8 mouse cellular contexts compared by ENCODE assay signal in genomic region chr2:25055068-25055405, GRCm38 (mm10). TPM values are rescaled to one million over a fixed set of nuclear protein-coding genes. Genes with fewer than 3 reads are reported as not detected.
A peak's percentile ranks its signal among the peaks of the same experiment; 100 is the strongest.
DNase-seq lines count a peak whose midpoint lies in the region; ATAC-seq and TF ChIP-seq lines count a peak whose summit lies in the region.

No protein-coding gene starts in this region.

- no peak for DNase-seq in lung, adult 2 months
- no peak for DNase-seq in lung, postnatal 25 days (ENCODE audit: low spot score)
- no peak for DNase-seq in urinary bladder, postnatal 4 days (ENCODE audit: low spot score in 2 of 2)

- H3K27ac ChIP-seq in brown adipose tissue, adult 24 weeks (replicated peaks; ENCODE audit: low read depth, low read length): no peak overlapping the region
- peak overlapping the region; percentile 76 for H3K27ac ChIP-seq in forebrain, embryonic 16.5 days (ENCODE audit: low read length)
- H3K27ac ChIP-seq in kidney, embryonic 15.5 days: no peak overlapping the region
- H3K27ac ChIP-seq in limb, embryonic 12.5 days: no peak overlapping the region
- no peak overlapping the region for H3K27ac ChIP-seq in neural tube, embryonic 14.5 days (ENCODE audit: low read depth, low read length)

- 52% methylated on average over 2 of the region's 2 CpGs for WGBS in lung, adult 2 months
- WGBS in forebrain, embryonic 16.5 days: 19% methylated on average over 2 of the region's 2 CpGs
- WGBS in kidney, embryonic 15.5 days: 69% methylated on average over 2 of the region's 2 CpGs
- 44% methylated on average over 2 of the region's 2 CpGs for WGBS in limb, embryonic 12.5 days
- 33% methylated on average over 2 of the region's 2 CpGs for WGBS in neural tube, embryonic 14.5 days

- peak overlapping the region; percentile 64 for H3K4me3 ChIP-seq in lung, adult 2 months (replicated peaks; ENCODE audit: extremely low read depth, low read depth, low read length)
- peak overlapping the region; percentile 80 for H3K4me3 ChIP-seq in brown adipose tissue, adult 24 weeks (ENCODE audit: insufficient read depth, low read depth, low read length)
- peak overlapping the region; percentile 79 for H3K4me3 ChIP-seq in forebrain, embryonic 16.5 days (replicated peaks; ENCODE audit: low read length)
- H3K4me3 ChIP-seq in kidney, embryonic 15.5 days (replicated peaks): peak overlapping the region; percentile 79
- peak overlapping the region; percentile 87 for H3K4me3 ChIP-seq in limb, embryonic 12.5 days (replicated peaks)
- peak overlapping the region; percentile 95 for H3K4me3 ChIP-seq in neural tube, embryonic 14.5 days (ENCODE audit: low read depth, low read length)

- peak overlapping the region; percentile 93 for H3K4me2 ChIP-seq in forebrain, embryonic 16.5 days (ENCODE audit: low read length)
- H3K4me2 ChIP-seq in kidney, embryonic 15.5 days: peak overlapping the region; percentile 82
- peak overlapping the region; percentile 86 for H3K4me2 ChIP-seq in limb, embryonic 12.5 days
- peak overlapping the region; percentile 90 for H3K4me2 ChIP-seq in neural tube, embryonic 14.5 days (ENCODE audit: low read depth, low read length)

- H3K36me3 ChIP-seq in forebrain, embryonic 16.5 days (ENCODE audit: control insufficient read depth, insufficient read depth): peaks cover 5% of the 10 kb centered on the region
- peaks cover 33% of the 10 kb centered on the region for H3K36me3 ChIP-seq in kidney, embryonic 15.5 days
- H3K36me3 ChIP-seq in limb, embryonic 12.5 days: peaks cover 40% of the 10 kb centered on the region
- peaks cover 10% of the 10 kb centered on the region for H3K36me3 ChIP-seq in neural tube, embryonic 14.5 days (ENCODE audit: control insufficient read depth, insufficient read depth, low read length)

- peaks cover 6% of the 10 kb centered on the region for H3K4me1 ChIP-seq in lung, adult 2 months (ENCODE audit: control insufficient read depth, insufficient read depth, low read length)
- H3K4me1 ChIP-seq in brown adipose tissue, adult 24 weeks (ENCODE audit: control insufficient read depth, insufficient read depth, insufficient read length, low read length): peaks cover 5% of the 10 kb centered on the region
- H3K4me1 ChIP-seq in forebrain, embryonic 16.5 days (replicated peaks; ENCODE audit: control insufficient read depth, insufficient read depth, low read length): peaks cover 17% of the 10 kb centered on the region
- H3K4me1 ChIP-seq in kidney, embryonic 15.5 days: peaks cover 18% of the 10 kb centered on the region
- H3K4me1 ChIP-seq in limb, embryonic 12.5 days (replicated peaks): peaks cover 11% of the 10 kb centered on the region
- peaks cover 16% of the 10 kb centered on the region for H3K4me1 ChIP-seq in neural tube, embryonic 14.5 days (ENCODE audit: control insufficient read depth, insufficient read depth, low read length)

- no peaks in the 10 kb centered on the region for H3K9me3 ChIP-seq in forebrain, embryonic 16.5 days (ENCODE audit: control insufficient read depth, low read length)
- no peaks in the 10 kb centered on the region for H3K9me3 ChIP-seq in kidney, embryonic 15.5 days (replicated peaks)
- no peaks in the 10 kb centered on the region for H3K9me3 ChIP-seq in limb, embryonic 12.5 days
- H3K9me3 ChIP-seq in neural tube, embryonic 14.5 days (ENCODE audit: control insufficient read depth, low read length): no peaks in the 10 kb centered on the region

- no peak for TF ChIP-seq CTCF in lung, adult 2 months (IDR thresholded peaks at IDR 0.05; ENCODE audit: insufficient read depth, low read length)

- peak; percentile 68 for ATAC-seq in forebrain, embryonic 16.5 days
- ATAC-seq in kidney, embryonic 15.5 days (replicated peaks; ENCODE audit: low FRiP score): peak; percentile 27
- ATAC-seq in limb, embryonic 12.5 days (ENCODE audit: insufficient number of reproducible peaks, insufficient read depth, low FRiP score, low TSS enrichment, low read depth): peak; percentile 12; the same call in 1 of the 2 replicates
- ATAC-seq in neural tube, embryonic 14.5 days (ENCODE audit: low read depth): peak; percentile 39

- H3K9ac ChIP-seq in forebrain, embryonic 16.5 days (replicated peaks; ENCODE audit: low read depth, low read length): peak overlapping the region; percentile 82
- peak overlapping the region; percentile 78 for H3K9ac ChIP-seq in kidney, embryonic 15.5 days
- peak overlapping the region; percentile 77 for H3K9ac ChIP-seq in limb, embryonic 12.5 days (replicated peaks)
- peak overlapping the region; percentile 71 for H3K9ac ChIP-seq in neural tube, embryonic 14.5 days (replicated peaks; ENCODE audit: low read depth, low read length)

- H3K27me3 ChIP-seq in forebrain, embryonic 16.5 days (replicated peaks; ENCODE audit: control insufficient read depth, insufficient read depth, low read length): no peaks in the 10 kb centered on the region
- H3K27me3 ChIP-seq in kidney, embryonic 15.5 days: no peaks in the 10 kb centered on the region
- no peaks in the 10 kb centered on the region for H3K27me3 ChIP-seq in limb, embryonic 12.5 days
- H3K27me3 ChIP-seq in neural tube, embryonic 14.5 days (ENCODE audit: control insufficient read depth, insufficient read depth, low read length): no peaks in the 10 kb centered on the region

- no peak for TF ChIP-seq POLR2A in lung, adult 2 months (IDR thresholded peaks at IDR 0.05; ENCODE audit: borderline replicate concordance, extremely low read depth, low read depth, low read length)

RNA-seq across cellular contexts. Expression of gene Nsmf, which starts 0.9 kb away (rescaled TPM):
- polyA plus RNA-seq in lung, adult 2 months (2012; rRNA removed): 124 and 135 TPM in 2 replicates
- 10.6 and 15.1 TPM in 2 replicates for polyA plus RNA-seq in brown adipose tissue, adult 24 weeks (2012; ENCODE audit: insufficient read depth, insufficient read length, missing spikeins)
- 186 and 223 TPM in 2 replicates for polyA plus RNA-seq in forebrain, embryonic 16.5 days (2015; fragmentation: Nextera tagmentation; extraction: Ambion mirVana)
- 76.5 and 91.4 TPM in 2 replicates for polyA plus RNA-seq in kidney, embryonic 15.5 days (2015; fragmentation: Nextera tagmentation; extraction: Ambion mirVana)
- polyA plus RNA-seq in limb, embryonic 12.5 days (2016; fragmentation: Nextera tagmentation; extraction: Ambion mirVana): 77.8 and 90.6 TPM in 2 replicates
- polyA plus RNA-seq in neural tube, embryonic 14.5 days (2014; fragmentation: Nextera tagmentation; extraction: Ambion mirVana): 137 and 143 TPM in 2 replicates

RNA-seq across cellular contexts. Expression of gene Entpd8, which starts 25.1 kb away (rescaled TPM):
- 2.0 and 2.6 TPM in 2 replicates for polyA plus RNA-seq in lung, adult 2 months (2012; rRNA removed)
- not detected in 2 replicates for polyA plus RNA-seq in brown adipose tissue, adult 24 weeks (2012; ENCODE audit: insufficient read depth, insufficient read length, missing spikeins)
- polyA plus RNA-seq in forebrain, embryonic 16.5 days (2015; fragmentation: Nextera tagmentation; extraction: Ambion mirVana): not detected in 2 replicates
- polyA plus RNA-seq in kidney, embryonic 15.5 days (2015; fragmentation: Nextera tagmentation; extraction: Ambion mirVana): 5.0 and 5.3 TPM in 2 replicates
- polyA plus RNA-seq in limb, embryonic 12.5 days (2016; fragmentation: Nextera tagmentation; extraction: Ambion mirVana): not detected in 2 replicates
- polyA plus RNA-seq in neural tube, embryonic 14.5 days (2014; fragmentation: Nextera tagmentation; extraction: Ambion mirVana): 0.27 TPM in 1 of 2 replicates, not detected in the other

RNA-seq across cellular contexts. Expression of gene Noxa1, which starts 39.9 kb away (rescaled TPM):
- polyA plus RNA-seq in lung, adult 2 months (2012; rRNA removed): 2.1 and 2.4 TPM in 2 replicates
- polyA plus RNA-seq in brown adipose tissue, adult 24 weeks (2012; ENCODE audit: insufficient read depth, insufficient read length, missing spikeins): not detected in 2 replicates
- not detected in 2 replicates for polyA plus RNA-seq in forebrain, embryonic 16.5 days (2015; fragmentation: Nextera tagmentation; extraction: Ambion mirVana)
- polyA plus RNA-seq in kidney, embryonic 15.5 days (2015; fragmentation: Nextera tagmentation; extraction: Ambion mirVana): 0.77 and 1.1 TPM in 2 replicates
- 0.13 TPM in 1 of 2 replicates, not detected in the other for polyA plus RNA-seq in limb, embryonic 12.5 days (2016; fragmentation: Nextera tagmentation; extraction: Ambion mirVana)
- 0.17 TPM in 1 of 2 replicates, not detected in the other for polyA plus RNA-seq in neural tube, embryonic 14.5 days (2014; fragmentation: Nextera tagmentation; extraction: Ambion mirVana)

Comparison
In these comparisons a context has a peak if more than half of its experiments do, and no peak if none do; other contexts are left out.
1. ATAC-seq: peak in every context shown above with its lines; median percentile 68 in forebrain, embryonic 16.5 days; 39 in neural tube, embryonic 14.5 days; 27 in kidney, embryonic 15.5 days; 12 in limb, embryonic 12.5 days.